Mouse (Mus musculus) olfactory bulb, adult 2 months (tissue): Measurements from ENCODE around the gene Frmpd3.

ENCODE experiments used
- CTCF ChIP-seq: fragments of 200-500 bp; IDR thresholded peaks from 2 replicates; pipeline ENCODE4 v1.5.1; 2012; ENCODE audit warnings: low read depth, mild to moderate bottlenecking, low read length, moderate library complexity; ENCODE audit not compliant: insufficient read depth
- POLR2A ChIP-seq: fragments of 200-500 bp; IDR thresholded peaks from 2 replicates; pipeline ENCODE4 v1.6.1; 2012; ENCODE audit warnings: mild to moderate bottlenecking, low read depth, low read length, moderate library complexity; ENCODE audit not compliant: insufficient read depth

DNA sequence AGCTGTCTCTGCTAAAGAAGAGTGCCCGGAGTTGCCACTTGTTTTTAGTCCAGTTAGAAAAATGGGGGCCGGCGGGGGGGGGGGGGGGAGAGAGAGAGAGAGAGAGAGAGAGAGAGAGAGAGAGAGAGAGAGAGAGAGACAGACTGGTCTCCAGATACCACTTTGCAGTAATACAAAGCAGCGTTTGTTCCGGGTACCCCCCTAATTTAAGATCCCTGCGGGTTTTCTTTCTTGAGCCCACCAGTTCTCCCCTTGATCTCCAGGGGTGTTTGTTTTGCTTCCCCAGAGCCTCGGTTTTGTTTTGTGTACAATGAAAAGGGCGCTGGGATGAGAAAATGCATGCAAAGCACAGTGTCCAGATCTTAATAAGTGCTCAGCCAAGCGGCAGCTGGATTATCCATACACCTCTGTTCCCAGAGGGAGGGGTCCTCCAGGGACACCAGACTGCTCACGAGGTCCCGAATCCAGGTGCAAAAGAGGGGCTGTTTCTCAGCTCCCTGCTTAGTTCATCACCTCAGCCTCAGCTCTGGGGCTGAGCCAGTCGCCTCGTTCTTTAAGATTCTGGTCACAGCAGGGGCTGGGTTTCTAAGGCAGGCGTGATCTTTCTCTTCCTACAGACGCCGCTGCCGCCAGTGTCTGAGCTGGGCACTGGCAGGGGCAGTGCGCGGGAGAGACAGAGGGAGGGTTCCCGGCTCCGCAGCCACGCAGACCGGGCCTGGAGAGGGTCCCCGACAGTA lies at the start of gene Frmpd3:
- TF ChIP-seq POLR2A (no peak), CTCF (no peak)
